Mouse (Mus musculus): ENCODE measurements around the gene Cnot10. TPM values are rescaled to one million over a fixed set of nuclear protein-coding genes. Genes with fewer than 3 reads are reported as not detected.
"Not testable (repeated sequence)": the region's sequence is repeated elsewhere in the genome, so short reads cannot be mapped to it uniquely, and the experiment has no call there.

The Cnot10 gene
- total and polyA plus RNA-seq, 2 experiments from 2014 or later = 45.2 to 47.1 TPM

GRCm38 (mm10) chr9:114650938-114651634, 11.1 kb upstream of the Cnot10 start:
- Histone ChIP-seq H3K27me3 (ENCODE audit: insufficient read depth, low read length) (no peaks in the 10 kb centered on the region), H3K4me3 (ENCODE audit: low read depth, low read length) (no peak overlapping the region), H3K36me3 (ENCODE audit: insufficient read depth) (no peaks in the 10 kb centered on the region), H3K9me3 (ENCODE audit: low read length) (no peaks in the 10 kb centered on the region), H3K4me2 (ENCODE audit: low read depth) (no peak overlapping the region), H3K27ac (ENCODE audit: low read depth, low read length) (no peak overlapping the region), H3K4me1 (ENCODE audit: insufficient read depth) (no peaks in the 10 kb centered on the region), H3K9ac (no peak overlapping the region)
- ATAC-seq (no peak), DNase-seq (no peak)
- WGBS = 66% methylated on average over 21 of the region's 21 CpGs
- no peak for TF ChIP-seq CTCF (IDR thresholded peaks at IDR 0.05; ENCODE audit: low read depth)

- H3K27ac ChIP-seq (ENCODE audit: low read depth, low read length) = no peak overlapping the region
- ATAC-seq = no peak
- no peaks in the 10 kb centered on the region for H3K9me3 ChIP-seq (ENCODE audit: low read length)
- no peak overlapping the region for H3K4me3 ChIP-seq (ENCODE audit: low read depth, low read length)
- no peak for TF ChIP-seq CTCF (IDR thresholded peaks at IDR 0.05; ENCODE audit: low read depth)
- no peaks in the 10 kb centered on the region for H3K4me1 ChIP-seq (ENCODE audit: insufficient read depth)
- 59% methylated on average over 5 of the region's 5 CpGs for WGBS
- H3K36me3 ChIP-seq (ENCODE audit: insufficient read depth) = no peaks in the 10 kb centered on the region
- no peak overlapping the region for H3K4me2 ChIP-seq (ENCODE audit: low read depth)
- H3K27me3 ChIP-seq (ENCODE audit: insufficient read depth, low read length) = no peaks in the 10 kb centered on the region
- no peak overlapping the region for H3K9ac ChIP-seq
- no peak for DNase-seq
Observed at GRCm38 (mm10) chr9:114649371-114649770, 9.4 kb upstream of the Cnot10 start.

GRCm38 (mm10) chr9:114648472-114648871, 8.5 kb upstream of the Cnot10 start:
- DNase-seq (peak; percentile 58), ATAC-seq (peak; percentile 36)
- peak; percentile 68 for TF ChIP-seq CTCF (IDR thresholded peaks at IDR 0.05; ENCODE audit: low read depth)

GRCm38 (mm10) chr9:114647506-114648432, 7.8 kb upstream of the Cnot10 start:
- Histone ChIP-seq H3K9me3 (ENCODE audit: low read length) (no peaks in the 10 kb centered on the region), H3K4me1 (ENCODE audit: insufficient read depth) (no peaks in the 10 kb centered on the region), H3K36me3 (ENCODE audit: insufficient read depth) (no peaks in the 10 kb centered on the region), H3K9ac (no peak overlapping the region), H3K4me3 (ENCODE audit: low read depth, low read length) (no peak overlapping the region), H3K4me2 (ENCODE audit: low read depth) (no peak overlapping the region), H3K27ac (ENCODE audit: low read depth, low read length) (no peak overlapping the region), H3K27me3 (ENCODE audit: insufficient read depth, low read length) (no peaks in the 10 kb centered on the region)
- no peak for TF ChIP-seq CTCF (IDR thresholded peaks at IDR 0.05; ENCODE audit: low read depth)
- no peak for DNase-seq
- WGBS = 83% methylated on average over 28 of the region's 28 CpGs
- no peak for ATAC-seq

More at GRCm38 (mm10) chr9:114648472-114648871, 8.5 kb upstream of the Cnot10 start:
- not testable (repeated sequence) for H3K4me1 ChIP-seq (ENCODE audit: insufficient read depth); H3K4me2 ChIP-seq (ENCODE audit: low read depth); H3K36me3 ChIP-seq (ENCODE audit: insufficient read depth); H3K9ac ChIP-seq; H3K27ac ChIP-seq (ENCODE audit: low read depth, low read length); H3K9me3 ChIP-seq (ENCODE audit: low read length); H3K4me3 ChIP-seq (ENCODE audit: low read depth, low read length); H3K27me3 ChIP-seq (ENCODE audit: insufficient read depth, low read length)
- WGBS = 52% methylated on average over 8 of the region's 9 CpGs

GRCm38 (mm10) chr9:114646556-114647505, 6.8 kb upstream of the Cnot10 start:
- Histone ChIP-seq H3K27ac (ENCODE audit: low read depth, low read length) (no peak overlapping the region), H3K36me3 (ENCODE audit: insufficient read depth) (no peaks in the 10 kb centered on the region), H3K4me1 (ENCODE audit: insufficient read depth) (no peaks in the 10 kb centered on the region), H3K4me3 (ENCODE audit: low read depth, low read length) (no peak overlapping the region), H3K9me3 (ENCODE audit: low read length) (no peaks in the 10 kb centered on the region), H3K27me3 (ENCODE audit: insufficient read depth, low read length) (no peaks in the 10 kb centered on the region), H3K4me2 (ENCODE audit: low read depth) (no peak overlapping the region), H3K9ac (no peak overlapping the region)
- ATAC-seq = no peak
- 90% methylated on average over 12 of the region's 12 CpGs for WGBS
- TF ChIP-seq CTCF (IDR thresholded peaks at IDR 0.05; ENCODE audit: low read depth) = no peak
- DNase-seq = no peak

- Histone ChIP-seq H3K36me3 (ENCODE audit: insufficient read depth) (no peaks in the 10 kb centered on the region; the same call in 1 of the 2 replicates), H3K4me1 (ENCODE audit: insufficient read depth) (peaks cover 10% of the 10 kb centered on the region), H3K9ac (peak overlapping the region; percentile 70), H3K4me3 (ENCODE audit: low read depth, low read length) (peak overlapping the region; percentile 83), H3K27me3 (ENCODE audit: insufficient read depth, low read length) (0 out of 2 replicates have a peak, but pooled peaks cover 4% of the 10 kb centered on the region), H3K4me2 (ENCODE audit: low read depth) (peak overlapping the region; percentile 83), H3K27ac (ENCODE audit: low read depth, low read length) (peak overlapping the region; percentile 85), H3K9me3 (ENCODE audit: low read length) (no peaks in the 10 kb centered on the region)
- WGBS = 14% methylated on average over 18 of the region's 18 CpGs
- TF ChIP-seq CTCF (IDR thresholded peaks at IDR 0.05; ENCODE audit: low read depth) = no peak
- ATAC-seq (no peak), DNase-seq (no peak)
Observed at GRCm38 (mm10) chr9:114639186-114639748, 717 bp downstream of the Cnot10 start.

Data from forebrain, postnatal 0 days (tissue).